Comparison of ENCODE assay signal across 9 mouse cellular contexts in genomic region chr11:91289194-91290123, GRCm38 (mm10).
DNase-seq lines count a peak whose midpoint lies in the region; ATAC-seq and TF ChIP-seq lines count a peak whose summit lies in the region.
"Had no signal": no experiment of that assay in that cellular context is flagged by ENCODE, and none has a peak within 500 bp of the region (broad histone marks: within the 10 kb centered on the region; RNA-seq: fewer than 3 reads in every experiment).

No protein-coding gene starts in this region.

- peak; percentile 10 for DNase-seq in kidney, adult 2 months
- DNase-seq in kidney, adult 11 months, result no peak
- DNase-seq in adrenal gland, postnatal 10 days, result peak; percentile 47
- peak; percentile 54 for DNase-seq in forebrain, embryonic 11.5 days (ENCODE audit: low spot score)
- peak; percentile 55 for DNase-seq in layer of hippocampus, adult 9-10 months (ENCODE audit: low spot score)
- DNase-seq in right cerebral cortex, postnatal 10 days (ENCODE audit: low spot score in 2 of 2), result peak; percentile 55 to 70
- DNase-seq in liver, postnatal 0 days, result no peak
- no peak for DNase-seq in liver, embryonic 11.5 days (ENCODE audit: low spot score)

- no peak for TF ChIP-seq POLR2A in kidney, adult 2 months (IDR thresholded peaks at IDR 0.05; ENCODE audit: low read depth, low read length)

- H3K9ac ChIP-seq in forebrain, embryonic 11.5 days (ENCODE audit: low read length), result no peak overlapping the region
- H3K9ac ChIP-seq in liver, postnatal 0 days (replicated peaks), result no peak overlapping the region
- H3K9ac ChIP-seq in liver, embryonic 11.5 days (ENCODE audit: low read depth, low read length), result no peak overlapping the region
- H3K9ac ChIP-seq: neural tube, embryonic 13.5 days had no signal

- H3K9me3 ChIP-seq in forebrain, embryonic 11.5 days (ENCODE audit: control insufficient read depth, low read length), result no peaks in the 10 kb centered on the region
- H3K9me3 ChIP-seq in liver, postnatal 0 days (ENCODE audit: low read length), result no peaks in the 10 kb centered on the region
- no peaks in the 10 kb centered on the region for H3K9me3 ChIP-seq in liver, embryonic 11.5 days (ENCODE audit: control insufficient read depth, low read length)
- H3K9me3 ChIP-seq: neural tube, embryonic 13.5 days had no signal

- 43% methylated on average over 10 of the region's 10 CpGs for WGBS in kidney, adult 2 months
- WGBS in forebrain, embryonic 11.5 days, result 38% methylated on average over 10 of the region's 10 CpGs
- 56% methylated on average over 10 of the region's 10 CpGs for WGBS in liver, postnatal 0 days (ENCODE audit: insufficient replicate concordance)
- 61% methylated on average over 10 of the region's 10 CpGs for WGBS in liver, embryonic 11.5 days

- no peaks in the 10 kb centered on the region for H3K27me3 ChIP-seq in kidney, adult 2 months (replicated peaks; ENCODE audit: control insufficient read depth, insufficient read depth, low read length)
- H3K27me3 ChIP-seq in forebrain, embryonic 11.5 days (ENCODE audit: control insufficient read depth, insufficient read depth, low read length), result no peaks in the 10 kb centered on the region
- no peaks in the 10 kb centered on the region for H3K27me3 ChIP-seq in liver, postnatal 0 days (ENCODE audit: insufficient read depth, low read length)
- H3K27me3 ChIP-seq in liver, embryonic 11.5 days (replicated peaks; ENCODE audit: control insufficient read depth, insufficient read depth, low read length), result no peaks in the 10 kb centered on the region
- H3K27me3 ChIP-seq: neural tube, embryonic 13.5 days had no signal

- no peaks in the 10 kb centered on the region for H3K4me1 ChIP-seq in kidney, adult 2 months (ENCODE audit: control insufficient read depth, insufficient read depth, low read length)
- 0 out of 2 replicates have a peak, but pooled peaks cover 2% of the 10 kb centered on the region for H3K4me1 ChIP-seq in forebrain, embryonic 11.5 days (replicated peaks; ENCODE audit: control insufficient read depth, insufficient read depth, low read length)
- H3K4me1 ChIP-seq in liver, postnatal 0 days (ENCODE audit: insufficient read depth), result no peaks in the 10 kb centered on the region
- no peaks in the 10 kb centered on the region for H3K4me1 ChIP-seq in liver, embryonic 11.5 days (replicated peaks; ENCODE audit: control insufficient read depth, insufficient read depth, low read length)
- H3K4me1 ChIP-seq: neural tube, embryonic 13.5 days had no signal

- TF ChIP-seq EP300 in liver, postnatal 0 days (IDR thresholded peaks at IDR 0.05; ENCODE audit: low read depth), result no peak

- peak; percentile 47; the same call in 1 of the 2 replicates for TF ChIP-seq CTCF in kidney, adult 2 months (conservative IDR thresholded peaks at IDR 0.05; ENCODE audit: insufficient read depth, insufficient read length, low read depth, low read length)
- TF ChIP-seq CTCF in liver, postnatal 0 days (IDR thresholded peaks at IDR 0.05; ENCODE audit: low read depth), result no peak

- no peaks in the 10 kb centered on the region for H3K36me3 ChIP-seq in kidney, adult 2 months (ENCODE audit: control insufficient read depth, insufficient read depth, low read length)
- no peaks in the 10 kb centered on the region for H3K36me3 ChIP-seq in forebrain, embryonic 11.5 days (ENCODE audit: control insufficient read depth, insufficient read depth, low read length)
- no peaks in the 10 kb centered on the region for H3K36me3 ChIP-seq in liver, postnatal 0 days (replicated peaks; ENCODE audit: insufficient read depth, low read length)
- H3K36me3 ChIP-seq in liver, embryonic 11.5 days (ENCODE audit: control insufficient read depth, insufficient read depth, low read length), result no peaks in the 10 kb centered on the region
- H3K36me3 ChIP-seq: neural tube, embryonic 13.5 days had no signal

- H3K4me3 ChIP-seq in kidney, adult 2 months (ENCODE audit: insufficient read depth, low read depth, low read length), result no peak overlapping the region
- H3K4me3 ChIP-seq in forebrain, embryonic 11.5 days (ENCODE audit: low read depth, low read length), result no peak overlapping the region
- H3K4me3 ChIP-seq in liver, postnatal 0 days (ENCODE audit: low read depth, low read length), result no peak overlapping the region
- H3K4me3 ChIP-seq in liver, embryonic 11.5 days (ENCODE audit: low read depth, low read length), result no peak overlapping the region
- H3K4me3 ChIP-seq: neural tube, embryonic 13.5 days had no signal

- no peak overlapping the region for H3K27ac ChIP-seq in kidney, adult 2 months (ENCODE audit: insufficient read depth, low read depth, low read length)
- H3K27ac ChIP-seq in forebrain, embryonic 11.5 days (ENCODE audit: low read depth, low read length), result no peak overlapping the region
- H3K27ac ChIP-seq in liver, postnatal 0 days (ENCODE audit: low read depth), result no peak overlapping the region
- no peak overlapping the region for H3K27ac ChIP-seq in liver, embryonic 11.5 days (ENCODE audit: low read depth, low read length)
- H3K27ac ChIP-seq: neural tube, embryonic 13.5 days had no signal

- peak; percentile 79 for ATAC-seq in forebrain, embryonic 11.5 days (replicated peaks; ENCODE audit: low FRiP score)
- ATAC-seq in liver, postnatal 0 days, result no peak
- no peak for ATAC-seq in liver, embryonic 11.5 days (replicated peaks; ENCODE audit: low FRiP score)

- H3K4me2 ChIP-seq in forebrain, embryonic 11.5 days (ENCODE audit: low read depth, low read length, severe bottlenecking), result no peak overlapping the region
- no peak overlapping the region for H3K4me2 ChIP-seq in liver, postnatal 0 days (ENCODE audit: low read depth, low read length)
- no peak overlapping the region for H3K4me2 ChIP-seq in liver, embryonic 11.5 days
- H3K4me2 ChIP-seq: neural tube, embryonic 13.5 days had no signal

Comparison
In these comparisons a context has a peak if more than half of its experiments do, and no peak if none do; other contexts are left out.
1. DNase-seq: peak in kidney, adult 2 months (single experiment), adrenal gland, postnatal 10 days (single experiment), forebrain, embryonic 11.5 days (single experiment), layer of hippocampus, adult 9-10 months (single experiment) and right cerebral cortex, postnatal 10 days (2 of 2); none in kidney, adult 11 months (single experiment), liver, postnatal 0 days (single experiment) and liver, embryonic 11.5 days (single experiment).